Mouse (Mus musculus) heart, postnatal 0 days (tissue): ENCODE results near the gene Hk1. TPM values are rescaled to one million over a fixed set of nuclear protein-coding genes. Genes with fewer than 3 reads are reported as not detected.

Experiments
- ATAC-seq: fragments of 200-750 bp; cut with Nextera tagmentation; 2 replicates; pipeline ENCODE4 v1.8.0; 2017; ENCODE audit warnings: low read depth, moderate number of reproducible peaks, moderate library complexity; ENCODE audit not compliant: insufficient read depth
- DNase-seq: peaks from one replicate; pipeline ENCODE4 v3.0.0-alpha.2; 2016; ENCODE audit warnings: low spot score
- H3K27ac ChIP-seq: fragments of 300-500 bp; sonication (generic); 2 replicates; pipeline ENCODE4 v1.5.1; 2014; ENCODE audit warnings: low read depth, mild to moderate bottlenecking
- H3K27me3 ChIP-seq: fragments of 300-500 bp; sonication (generic); 2 replicates; pipeline ENCODE4 v1.6.1; 2014; ENCODE audit warnings: low read length, mixed read lengths; ENCODE audit not compliant: control insufficient read depth, insufficient read depth
- H3K36me3 ChIP-seq: fragments of 300-500 bp; sonication (generic); replicated peaks from 2 replicates; pipeline ENCODE4 v1.6.1; 2014; ENCODE audit warnings: low read length, mixed read lengths; ENCODE audit not compliant: control insufficient read depth, insufficient read depth
- H3K4me1 ChIP-seq: fragments of 300-500 bp; sonication (generic); 2 replicates; pipeline ENCODE4 v1.6.1; 2014; ENCODE audit warnings: antibody characterized with exemption; ENCODE audit not compliant: control insufficient read depth, insufficient read depth
- H3K4me2 ChIP-seq: fragments of 300-500 bp; sonication (generic); 2 replicates; pipeline ENCODE4 v1.6.1; 2014; ENCODE audit warnings: low read depth, mild to moderate bottlenecking, low read length, moderate library complexity
- H3K4me3 ChIP-seq: fragments of 300-500 bp; sonication (generic); 2 replicates; pipeline ENCODE4 v1.5.1; 2014; ENCODE audit warnings: low read depth, low read length
- H3K9ac ChIP-seq: fragments of 300-500 bp; sonication (generic); replicated peaks from 2 replicates; pipeline ENCODE4 v1.6.1; 2014; ENCODE audit warnings: low read depth, low read length, mixed read lengths
- H3K9me3 ChIP-seq: fragments of 300-500 bp; sonication (generic); replicated peaks from 2 replicates; pipeline ENCODE4 v1.6.1; 2016; ENCODE audit warnings: low read length; ENCODE audit not compliant: control insufficient read depth
- CTCF ChIP-seq: IDR thresholded peaks from 2 replicates; pipeline ENCODE4 v1.5.1; 2016; ENCODE audit warnings: antibody characterized with exemption, control low read depth, low read depth
- EP300 ChIP-seq: IDR thresholded peaks from 2 replicates; pipeline ENCODE4 v1.6.1; 2016; ENCODE audit warnings: antibody characterized with exemption, low read depth
- WGBS: fragments of 180-500 bp; shearing (Covaris S2); extraction: QIAGEN DNeasy Blood & Tissue Kit; methylation state at CpG from one replicate; pipeline ENCODE4 v1.1.7; 2014; 5-methylcytosine and 5-hydroxymethylcytosine counted together
- polyA plus RNA-seq: library from polyadenylated mRNA; unstranded; fragments of >200 nt; fragmentation: Nextera tagmentation; extraction: Ambion mirVana; gene quantifications from 2 replicates; pipeline ENCODE4 v1.2.1, GENCODE M21; 2015
- total RNA-seq: library from RNA; depleted of rRNA; stranded (reverse); fragments of >200 nt; gene quantifications from 2 replicates; pipeline ENCODE4 v1.2.3, GENCODE M21; 2014; ENCODE audit warnings: low replicate concordance

Hk1 gene
- total and polyA plus RNA-seq, 2 experiments from 2014 or later: 100.0 to 148 TPM

DNA sequence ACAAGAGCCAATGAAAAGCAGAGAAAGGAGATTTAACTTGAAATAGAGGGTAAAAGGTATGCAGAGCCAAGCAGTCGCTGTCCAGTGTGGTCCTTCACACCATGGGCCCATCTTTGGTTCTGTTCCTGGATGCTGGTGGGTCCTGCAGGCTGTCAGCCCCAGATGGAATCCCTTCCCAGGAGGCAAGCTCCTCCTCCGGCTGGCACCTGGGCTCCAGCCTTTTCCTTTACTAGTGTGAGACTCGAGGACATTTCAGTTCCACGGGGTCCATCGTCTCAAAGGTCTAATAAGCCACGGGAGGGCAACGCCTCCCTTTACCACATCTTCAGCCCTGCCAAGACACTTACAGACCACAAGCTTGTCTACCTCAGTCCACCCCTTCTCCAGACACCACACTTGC lies 60.6 kb downstream of the Hk1 start:
- Histone ChIP-seq H3K9me3 (no peaks in the 10 kb centered on the region), H3K27ac (no peak overlapping the region), H3K4me3 (no peak overlapping the region), H3K36me3 (peaks cover 20% of the 10 kb centered on the region; the same call in 1 of the 2 replicates), H3K27me3 (no peaks in the 10 kb centered on the region), H3K4me1 (peaks cover 32% of the 10 kb centered on the region), H3K4me2 (no peak overlapping the region), H3K9ac (no peak overlapping the region)
- WGBS: 58% methylated on average over 7 of the region's 7 CpGs
- DNase-seq (no peak), ATAC-seq (no peak)
- TF ChIP-seq EP300 (no peak), CTCF (no peak)

DNA sequence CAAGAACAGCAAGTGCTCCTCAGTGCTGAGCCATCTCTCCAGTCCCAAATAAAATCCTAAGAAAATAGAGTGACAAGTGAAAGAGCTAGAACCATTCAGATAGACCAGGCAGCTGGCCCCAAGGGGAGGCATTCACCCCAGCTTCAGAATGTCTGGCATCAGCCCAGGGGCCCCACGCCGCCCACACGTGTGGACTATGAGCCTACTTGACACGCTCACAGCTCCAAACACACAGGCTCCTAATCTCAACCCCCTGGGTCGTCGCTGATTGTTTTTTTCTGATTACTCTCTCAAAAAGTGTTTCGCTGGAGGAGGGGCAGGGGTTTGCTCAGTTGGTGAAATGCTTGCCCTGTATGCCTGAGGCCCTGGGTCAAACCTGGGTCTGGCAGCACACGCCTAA lies 63.2 kb downstream of the Hk1 start:
- no peak for DNase-seq
- Histone ChIP-seq H3K9me3 (no peaks in the 10 kb centered on the region), H3K36me3 (peaks cover 26% of the 10 kb centered on the region; the same call in 1 of the 2 replicates), H3K9ac (no peak overlapping the region), H3K4me1 (peaks cover 46% of the 10 kb centered on the region), H3K27me3 (no peaks in the 10 kb centered on the region), H3K27ac (no peak overlapping the region), H3K4me3 (no peak overlapping the region), H3K4me2 (no peak overlapping the region)
- TF ChIP-seq EP300 (no peak), CTCF (no peak)
- WGBS: 30% methylated on average over 8 of the region's 8 CpGs
- ATAC-seq: no peak

DNA sequence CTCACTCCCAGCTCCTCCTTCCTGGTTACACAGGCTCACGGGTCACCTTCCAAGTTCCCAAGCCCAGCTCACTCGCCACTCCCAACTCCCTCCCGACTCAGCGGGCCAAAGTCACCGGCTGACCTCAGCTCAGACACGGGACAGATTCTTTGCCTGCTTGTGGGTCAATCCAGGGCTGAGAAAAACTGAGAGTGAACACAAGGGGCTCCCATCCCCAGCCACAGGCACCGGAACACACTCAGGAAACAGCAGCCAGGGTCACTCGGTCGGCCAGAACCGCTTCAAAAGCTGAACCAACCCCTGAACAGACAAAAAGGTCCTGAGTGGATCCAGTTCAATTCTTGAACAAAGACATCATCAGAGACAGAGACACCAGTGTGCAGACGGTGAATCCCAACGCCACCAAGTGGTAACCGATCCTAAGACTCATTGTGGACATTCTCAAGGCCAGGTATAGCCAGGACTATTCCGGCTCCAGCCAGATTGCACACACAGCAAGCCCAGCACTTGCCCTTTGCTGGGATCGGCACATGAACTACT lies 65.8 kb downstream of the Hk1 start:
- WGBS: 43% methylated on average over 15 of the region's 15 CpGs
- H3K36me3 ChIP-seq: peaks cover 40% of the 10 kb centered on the region
- ATAC-seq (peak; percentile 77), DNase-seq (peak; percentile 53)
- TF ChIP-seq EP300: no peak
- TF ChIP-seq CTCF: no peak
- H3K27ac ChIP-seq: peak overlapping the region; percentile 71
- peaks cover 33% of the 10 kb centered on the region for H3K4me1 ChIP-seq
- no peak overlapping the region for H3K4me3 ChIP-seq
- no peaks in the 10 kb centered on the region for H3K27me3 ChIP-seq
- no peak overlapping the region for H3K9ac ChIP-seq
- no peaks in the 10 kb centered on the region for H3K9me3 ChIP-seq
- no peak overlapping the region for H3K4me2 ChIP-seq

DNA sequence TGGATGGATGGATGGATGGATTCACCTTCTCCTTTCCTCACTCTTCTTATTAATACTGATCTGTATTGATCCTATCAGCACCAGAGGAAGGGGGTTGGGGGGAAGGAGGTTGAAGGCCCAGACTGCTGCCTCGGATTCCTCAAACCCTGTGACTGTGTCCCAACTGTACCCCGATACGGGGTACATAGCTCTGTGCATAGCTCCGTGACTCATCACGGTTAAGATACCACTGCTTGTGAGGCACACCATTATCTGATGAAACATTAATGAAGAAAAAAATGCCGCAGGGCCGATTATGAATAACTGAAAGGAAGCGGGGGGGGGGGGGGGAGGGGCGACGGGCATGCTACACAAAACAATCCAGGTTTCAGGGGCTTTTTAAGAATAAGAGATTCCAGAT lies 66.6 kb downstream of the Hk1 start:
- ATAC-seq (no peak), DNase-seq (no peak)
- no peak for TF ChIP-seq EP300
- TF ChIP-seq CTCF: no peak
- Histone ChIP-seq H3K27ac (0 out of 2 replicates have a peak overlapping the region, but pooled peaks have one; percentile 71), H3K4me3 (no peak overlapping the region), H3K9ac (no peak overlapping the region), H3K4me1 (peaks cover 31% of the 10 kb centered on the region), H3K4me2 (no peak overlapping the region), H3K36me3 (peaks cover 48% of the 10 kb centered on the region), H3K27me3 (no peaks in the 10 kb centered on the region), H3K9me3 (no peaks in the 10 kb centered on the region)
- 76% methylated on average over 9 of the region's 10 CpGs for WGBS

DNA sequence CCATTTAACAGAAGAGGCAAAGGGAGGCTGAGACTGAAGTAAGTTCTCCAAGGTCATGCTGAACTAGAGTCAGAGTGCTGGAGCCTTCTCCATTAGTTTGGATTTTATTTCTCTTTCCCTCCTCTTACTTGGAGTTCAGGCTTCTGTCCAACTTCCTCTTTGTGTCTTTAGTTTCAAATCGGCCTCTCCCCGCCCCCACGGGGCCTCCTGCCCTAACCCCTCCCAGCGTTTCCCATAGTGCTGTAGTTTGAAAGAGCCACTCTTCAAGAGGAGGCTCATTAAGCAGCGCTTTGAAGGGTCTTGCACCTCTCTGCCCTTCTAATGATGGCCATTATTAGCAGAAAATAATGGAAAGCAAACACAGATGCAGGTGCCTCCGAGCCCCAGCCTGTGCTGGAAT lies 68.2 kb downstream of the Hk1 start:
- DNase-seq (no peak), ATAC-seq (no peak)
- peak overlapping the region; percentile 1 for H3K27ac ChIP-seq
- H3K4me1 ChIP-seq: peaks cover 18% of the 10 kb centered on the region
- no peak for TF ChIP-seq EP300
- no peaks in the 10 kb centered on the region for H3K9me3 ChIP-seq
- H3K36me3 ChIP-seq: peaks cover 63% of the 10 kb centered on the region
- no peak overlapping the region; the same call in 1 of the 2 replicates for H3K9ac ChIP-seq
- no peak overlapping the region for H3K4me2 ChIP-seq
- WGBS: 44% methylated on average over 6 of the region's 6 CpGs
- no peak overlapping the region for H3K4me3 ChIP-seq
- no peaks in the 10 kb centered on the region for H3K27me3 ChIP-seq
